Mouse (Mus musculus) hindbrain, embryonic 14.5 days (tissue): ENCODE results near the gene Ube2v1. TPM values are rescaled to one million over a fixed set of nuclear protein-coding genes. Genes with fewer than 3 reads are reported as not detected.

Source experiments
- ATAC-seq: fragments of 200-750 bp; cut with Nextera tagmentation; 2 replicates; pipeline ENCODE4 v1.8.0; 2017; ENCODE audit warnings: moderate number of reproducible peaks, mild to moderate bottlenecking, moderate TSS enrichment, moderate library complexity; ENCODE audit not compliant: low FRiP score
- DNase-seq: peaks from one replicate; pipeline ENCODE4 v3.0.0-alpha.2; 2015; ENCODE audit warnings: low spot score
- H3K27ac ChIP-seq: fragments of 300-500 bp; sonication (generic); 2 replicates; pipeline ENCODE4 v1.5.1; 2014; ENCODE audit warnings: mild to moderate bottlenecking, moderate library complexity
- H3K27me3 ChIP-seq: fragments of 300-500 bp; sonication (generic); 2 replicates; pipeline ENCODE4 v1.6.1; 2014; ENCODE audit warnings: mild to moderate bottlenecking, low read length, mixed read lengths; ENCODE audit not compliant: control insufficient read depth, insufficient read depth
- H3K36me3 ChIP-seq: fragments of 300-500 bp; sonication (generic); replicated peaks from 2 replicates; pipeline ENCODE4 v1.6.1; 2014; ENCODE audit not compliant: control insufficient read depth, insufficient read depth
- H3K4me1 ChIP-seq: fragments of 300-500 bp; sonication (generic); replicated peaks from 2 replicates; pipeline ENCODE4 v1.6.1; 2014; ENCODE audit warnings: antibody characterized with exemption, low read length, mixed read lengths; ENCODE audit not compliant: control insufficient read depth, insufficient read depth
- H3K4me2 ChIP-seq: fragments of 300-500 bp; sonication (generic); replicated peaks from 2 replicates; pipeline ENCODE4 v1.6.1; 2014; ENCODE audit warnings: mild to moderate bottlenecking, moderate library complexity
- H3K4me3 ChIP-seq: fragments of 300-500 bp; sonication (generic); replicated peaks from 2 replicates; pipeline ENCODE4 v1.5.1; 2014; ENCODE audit warnings: mild to moderate bottlenecking, low read length
- H3K9ac ChIP-seq: fragments of 300-500 bp; sonication (generic); 2 replicates; pipeline ENCODE4 v1.6.1; 2014
- H3K9me3 ChIP-seq: fragments of 300-500 bp; sonication (generic); 2 replicates; pipeline ENCODE4 v1.6.1; 2016; ENCODE audit warnings: low read length; ENCODE audit not compliant: control insufficient read depth
- WGBS: fragments of 180-500 bp; shearing (Covaris S2); extraction: QIAGEN DNeasy Blood & Tissue Kit; methylation state at CpG from one replicate; pipeline ENCODE4 v1.1.7; 2014; 5-methylcytosine and 5-hydroxymethylcytosine counted together
- polyA plus RNA-seq: library from polyadenylated mRNA; unstranded; fragments of >200 nt; fragmentation: Nextera tagmentation; extraction: Ambion mirVana; gene quantifications from 2 replicates; pipeline ENCODE4 v1.2.1, GENCODE M21; 2014

Gene Ube2v1
- polyA plus RNA-seq, 1 experiment from 2014 or later, result 302 TPM

DNA sequence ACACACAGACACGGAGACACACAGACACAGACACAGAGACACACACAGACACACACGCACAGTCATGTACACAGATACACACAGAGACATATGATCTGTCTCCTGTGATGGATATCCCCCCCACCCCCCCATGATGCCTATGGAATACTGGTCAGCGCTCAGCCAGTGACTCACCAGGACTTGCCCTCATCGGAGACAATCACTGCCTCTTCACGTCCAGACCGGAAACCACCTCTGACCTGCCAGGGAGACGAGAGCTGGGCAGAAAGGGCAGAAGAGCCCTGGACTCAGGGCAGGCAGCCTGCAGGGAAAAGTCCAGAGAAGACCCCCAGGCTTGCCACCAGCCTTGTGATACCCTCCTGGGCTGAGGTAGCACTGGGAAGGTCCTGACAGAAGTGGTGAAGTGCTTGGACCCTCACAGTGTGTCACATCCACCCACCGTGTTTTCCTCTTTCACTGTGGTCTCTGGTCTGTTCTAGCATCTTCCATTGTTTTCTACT lies 55.7 kb downstream of the Ube2v1 start:
- no peaks in the 10 kb centered on the region for H3K36me3 ChIP-seq
- DNase-seq (no peak), ATAC-seq (no peak)
- no peaks in the 10 kb centered on the region for H3K27me3 ChIP-seq
- WGBS, result 88% methylated on average over 8 of the region's 8 CpGs
- no peak overlapping the region for H3K4me2 ChIP-seq
- no peak overlapping the region for H3K4me3 ChIP-seq
- no peak overlapping the region for H3K9ac ChIP-seq
- H3K27ac ChIP-seq, result no peak overlapping the region
- no peaks in the 10 kb centered on the region for H3K4me1 ChIP-seq
- no peaks in the 10 kb centered on the region for H3K9me3 ChIP-seq

- Histone ChIP-seq H3K36me3 (no peaks in the 10 kb centered on the region), H3K27me3 (no peaks in the 10 kb centered on the region), H3K27ac (no peak overlapping the region), H3K4me1 (no peaks in the 10 kb centered on the region), H3K9ac (no peak overlapping the region), H3K9me3 (no peaks in the 10 kb centered on the region), H3K4me3 (no peak overlapping the region), H3K4me2 (no peak overlapping the region)
- DNase-seq (no peak), ATAC-seq (no peak)
- 87% methylated on average over 7 of the region's 7 CpGs for WGBS
These were observed 56.3 kb downstream of the Ube2v1 start for GRCm38 (mm10) chr2:167575581-167575980.

GRCm38 (mm10) chr2:167574814-167575213 lies 57.1 kb downstream of the Ube2v1 start:
- DNase-seq (no peak), ATAC-seq (no peak)
- no peaks in the 10 kb centered on the region for H3K9me3 ChIP-seq
- H3K36me3 ChIP-seq, result no peaks in the 10 kb centered on the region
- H3K4me1 ChIP-seq, result no peaks in the 10 kb centered on the region
- no peak overlapping the region for H3K4me2 ChIP-seq
- H3K27ac ChIP-seq, result no peak overlapping the region
- no peak overlapping the region for H3K9ac ChIP-seq
- H3K27me3 ChIP-seq, result no peaks in the 10 kb centered on the region
- H3K4me3 ChIP-seq, result no peak overlapping the region
- 68% methylated on average over 9 of the region's 9 CpGs for WGBS

GRCm38 (mm10) chr2:167571442-167572220 lies 60.3 kb downstream of the Ube2v1 start:
- no peak overlapping the region for H3K4me2 ChIP-seq
- ATAC-seq (no peak), DNase-seq (no peak)
- no peak overlapping the region for H3K27ac ChIP-seq
- H3K4me3 ChIP-seq, result no peak overlapping the region
- no peaks in the 10 kb centered on the region for H3K4me1 ChIP-seq
- no peaks in the 10 kb centered on the region for H3K27me3 ChIP-seq
- no peak overlapping the region for H3K9ac ChIP-seq
- no peaks in the 10 kb centered on the region for H3K36me3 ChIP-seq
- no peaks in the 10 kb centered on the region for H3K9me3 ChIP-seq
- 89% methylated on average over 18 of the region's 18 CpGs for WGBS

GRCm38 (mm10) chr2:167570815-167571214 lies 61.1 kb downstream of the Ube2v1 start:
- H3K4me2 ChIP-seq, result no peak overlapping the region
- no peak overlapping the region for H3K9ac ChIP-seq
- no peak overlapping the region for H3K4me3 ChIP-seq
- no peaks in the 10 kb centered on the region for H3K36me3 ChIP-seq
- WGBS, result 94% methylated on average over 6 of the region's 6 CpGs
- ATAC-seq (no peak), DNase-seq (no peak)
- no peaks in the 10 kb centered on the region for H3K27me3 ChIP-seq
- H3K4me1 ChIP-seq, result peaks cover under 1% of the 10 kb centered on the region; the same call in 1 of the 2 replicates
- H3K27ac ChIP-seq, result no peak overlapping the region
- no peaks in the 10 kb centered on the region for H3K9me3 ChIP-seq

GRCm38 (mm10) chr2:167569934-167570651 lies 61.8 kb downstream of the Ube2v1 start:
- no peaks in the 10 kb centered on the region for H3K36me3 ChIP-seq
- no peak for ATAC-seq
- no peaks in the 10 kb centered on the region for H3K27me3 ChIP-seq
- H3K9me3 ChIP-seq, result no peaks in the 10 kb centered on the region
- H3K9ac ChIP-seq, result no peak overlapping the region
- H3K27ac ChIP-seq, result no peak overlapping the region
- peaks cover 4% of the 10 kb centered on the region for H3K4me1 ChIP-seq
- WGBS, result 63% methylated on average over 13 of the region's 13 CpGs
- no peak overlapping the region for H3K4me3 ChIP-seq
- no peak for DNase-seq
- no peak overlapping the region for H3K4me2 ChIP-seq

- H3K9me3 ChIP-seq, result no peaks in the 10 kb centered on the region
- DNase-seq, result no peak
- H3K4me3 ChIP-seq, result no peak overlapping the region
- H3K4me2 ChIP-seq, result no peak overlapping the region
- ATAC-seq, result no peak
- H3K27me3 ChIP-seq, result no peaks in the 10 kb centered on the region
- 84% methylated on average over 9 of the region's 9 CpGs for WGBS
- H3K27ac ChIP-seq, result no peak overlapping the region
- H3K4me1 ChIP-seq, result peaks cover 9% of the 10 kb centered on the region
- H3K9ac ChIP-seq, result no peak overlapping the region
- H3K36me3 ChIP-seq, result no peaks in the 10 kb centered on the region
These were observed 63.8 kb downstream of the Ube2v1 start for GRCm38 (mm10) chr2:167568112-167568511.

GRCm38 (mm10) chr2:167565682-167566081 lies 66.2 kb downstream of the Ube2v1 start:
- no peaks in the 10 kb centered on the region for H3K27me3 ChIP-seq

DNA sequence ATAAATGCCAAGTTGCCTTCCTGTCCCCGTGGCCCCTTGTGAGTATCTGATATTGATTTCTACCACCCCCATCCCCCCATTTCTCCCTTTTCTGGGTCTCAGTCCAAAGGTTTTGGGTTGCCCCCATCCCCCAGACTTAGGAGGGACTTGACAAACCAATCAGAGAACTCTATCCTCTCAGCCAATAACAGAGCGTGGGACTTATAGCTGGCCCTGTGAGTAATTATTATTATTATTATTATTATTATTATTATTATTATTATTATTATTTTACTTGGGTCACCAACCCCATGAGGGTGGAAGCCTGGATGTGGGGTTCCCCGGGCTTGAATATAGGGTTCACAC lies 66.6 kb downstream of the Ube2v1 start:
- no peaks in the 10 kb centered on the region for H3K27me3 ChIP-seq
- no peak for ATAC-seq
- H3K9me3 ChIP-seq, result no peaks in the 10 kb centered on the region
- no peak overlapping the region for H3K27ac ChIP-seq
- no peak overlapping the region for H3K4me3 ChIP-seq
- no peak overlapping the region for H3K9ac ChIP-seq
- DNase-seq, result no peak
- H3K4me1 ChIP-seq, result peaks cover 16% of the 10 kb centered on the region
- H3K36me3 ChIP-seq, result no peaks in the 10 kb centered on the region
- 69% methylated on average over 3 of the region's 3 CpGs for WGBS
- H3K4me2 ChIP-seq, result 0 out of 2 replicates have a peak overlapping the region, but pooled peaks have one; percentile 25

More at GRCm38 (mm10) chr2:167565682-167566081, 66.2 kb downstream of the Ube2v1 start:
- 25% methylated on average over 19 of the region's 19 CpGs for WGBS
- H3K36me3 ChIP-seq, result no peaks in the 10 kb centered on the region
- H3K27ac ChIP-seq, result no peak overlapping the region
- DNase-seq, result no peak
- H3K4me2 ChIP-seq, result peak overlapping the region; percentile 25; the same call in 1 of the 2 replicates
- ATAC-seq, result no peak
- H3K9me3 ChIP-seq, result no peaks in the 10 kb centered on the region
- H3K9ac ChIP-seq, result no peak overlapping the region
- no peak overlapping the region for H3K4me3 ChIP-seq
- H3K4me1 ChIP-seq, result peaks cover 16% of the 10 kb centered on the region
